Mouse (Mus musculus): ENCODE results near the gene Tshz2. TPM values are rescaled to one million over a fixed set of nuclear protein-coding genes. Genes with fewer than 3 reads are reported as not detected.

The Tshz2 gene
- polyA plus RNA-seq, 1 experiment from 2014 or later: 0.70 TPM

DNA sequence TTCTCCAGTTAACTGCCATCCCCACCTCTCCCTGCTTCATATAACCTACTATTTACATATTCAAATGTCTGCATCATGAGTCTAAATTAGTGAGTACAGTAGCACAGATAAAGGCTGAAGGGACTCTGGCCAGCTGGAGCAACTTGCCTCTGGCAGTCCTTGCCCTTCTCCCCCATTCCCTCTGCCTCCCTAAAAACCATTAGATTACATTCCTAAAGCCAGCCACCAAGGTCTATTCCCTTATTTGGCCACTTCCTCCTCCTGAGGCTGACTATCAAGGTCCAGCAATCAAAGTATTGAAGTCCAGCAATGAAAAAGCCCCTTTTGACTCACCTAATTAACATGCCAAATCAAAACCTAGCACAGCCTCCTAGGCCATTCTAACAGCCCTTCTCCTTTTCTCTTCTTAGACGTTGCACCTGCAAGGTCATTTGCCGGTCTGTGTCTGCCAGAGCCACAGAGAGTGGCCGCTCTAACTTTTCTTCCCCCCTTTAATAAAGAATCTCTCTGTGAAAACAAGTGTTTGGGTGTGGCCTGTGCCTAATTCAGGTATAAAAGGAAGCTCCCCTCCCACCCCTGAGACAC lies 286.4 kb downstream of the Tshz2 start:
- 71% methylated on average over 3 of the region's 3 CpGs for WGBS (ENCODE audit: insufficient replicate concordance)
- Histone ChIP-seq H3K27me3 (no peaks in the 10 kb centered on the region), H3K27ac (replicated peaks) (no peak overlapping the region), H3K4me1 (replicated peaks) (no peaks in the 10 kb centered on the region), H3K9ac (no peak overlapping the region), H3K4me2 (no peak overlapping the region), H3K4me3 (replicated peaks) (no peak overlapping the region), H3K36me3 (replicated peaks) (no peaks in the 10 kb centered on the region), H3K9me3 (replicated peaks) (no peaks in the 10 kb centered on the region)
- ATAC-seq (ENCODE audit: insufficient read depth): no peak

DNA sequence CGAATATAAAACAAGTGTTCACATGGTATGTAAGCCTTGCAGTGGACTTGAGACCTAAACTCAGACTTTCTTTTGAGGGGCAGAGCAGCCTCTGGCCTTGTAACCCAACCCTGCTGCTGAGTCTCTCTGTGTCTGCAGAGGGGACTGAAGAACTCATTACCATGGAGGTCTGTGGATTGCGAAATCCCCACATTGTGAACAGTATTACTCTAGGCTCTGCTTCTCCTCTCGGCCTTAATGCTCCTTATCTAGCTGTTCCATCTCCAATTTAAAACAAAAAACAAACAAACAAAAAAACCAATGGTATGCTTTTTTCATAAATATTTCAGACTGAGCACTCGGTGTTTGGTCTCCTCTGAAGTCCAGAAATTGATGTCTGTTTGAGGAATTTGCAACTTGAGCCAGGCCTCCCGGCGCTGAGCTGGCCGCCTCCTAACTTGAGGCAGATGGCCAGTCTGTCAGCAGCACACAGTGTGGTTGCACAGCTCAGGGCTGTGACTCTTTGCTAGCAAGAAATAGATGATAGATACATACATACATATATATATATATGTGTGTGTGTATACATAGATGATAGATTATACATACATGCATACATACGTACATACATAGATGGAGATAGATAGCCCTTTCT lies 291.5 kb downstream of the Tshz2 start:
- no peaks in the 10 kb centered on the region for H3K27me3 ChIP-seq
- H3K27ac ChIP-seq (replicated peaks): no peak overlapping the region
- no peak for ATAC-seq (ENCODE audit: insufficient read depth)
- 59% methylated on average over 8 of the region's 8 CpGs for WGBS (ENCODE audit: insufficient replicate concordance)
- no peak overlapping the region for H3K4me3 ChIP-seq (replicated peaks)
- no peak overlapping the region for H3K9ac ChIP-seq
- no peak overlapping the region for H3K4me2 ChIP-seq
- H3K9me3 ChIP-seq (replicated peaks): no peaks in the 10 kb centered on the region
- no peaks in the 10 kb centered on the region for H3K36me3 ChIP-seq (replicated peaks)
- H3K4me1 ChIP-seq (replicated peaks): no peaks in the 10 kb centered on the region

DNA sequence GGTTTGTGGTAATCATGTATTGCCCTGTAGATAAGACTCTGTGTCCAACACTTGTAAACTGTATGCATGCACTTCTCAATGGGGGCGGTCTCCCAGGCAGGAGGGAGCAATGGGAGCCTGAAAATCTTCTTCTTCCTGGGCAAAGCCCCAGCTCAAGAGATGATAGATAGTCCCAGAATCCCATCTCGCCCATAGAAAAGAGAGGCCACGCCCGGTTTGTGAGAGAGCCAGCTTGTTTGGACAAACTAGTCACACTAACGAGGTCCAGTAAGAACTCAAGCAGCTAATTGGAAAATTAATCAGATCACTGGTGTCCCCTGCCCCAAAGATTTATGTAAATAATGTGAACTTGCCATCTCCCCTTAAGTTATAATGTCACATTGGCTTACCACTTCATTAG lies 292.7 kb downstream of the Tshz2 start:
- Histone ChIP-seq H3K4me2 (no peak overlapping the region), H3K4me1 (replicated peaks) (no peaks in the 10 kb centered on the region), H3K36me3 (replicated peaks) (no peaks in the 10 kb centered on the region), H3K27ac (replicated peaks) (no peak overlapping the region), H3K4me3 (replicated peaks) (no peak overlapping the region), H3K9ac (no peak overlapping the region), H3K27me3 (no peaks in the 10 kb centered on the region), H3K9me3 (replicated peaks) (no peaks in the 10 kb centered on the region)
- WGBS (ENCODE audit: insufficient replicate concordance): 52% methylated on average over 5 of the region's 5 CpGs
- ATAC-seq (ENCODE audit: insufficient read depth): no peak

DNA sequence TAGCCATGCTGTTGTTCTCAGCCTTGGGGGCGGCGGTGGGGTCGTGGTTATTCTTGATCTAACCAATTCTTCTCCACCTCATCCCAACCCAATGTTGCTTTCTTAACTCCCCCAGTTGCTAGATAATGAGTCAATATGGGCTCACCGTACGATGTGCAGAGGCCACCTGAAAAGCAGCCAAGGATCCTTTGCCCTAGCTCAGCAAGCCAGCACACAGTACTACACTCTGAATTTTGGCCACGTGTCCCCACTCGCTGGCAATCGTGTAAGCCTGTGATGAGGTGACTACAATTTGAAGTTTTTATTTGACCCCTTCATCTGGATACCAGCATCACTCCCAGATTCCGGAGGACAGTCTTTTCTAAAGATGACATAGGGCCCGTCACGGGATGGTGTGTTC lies 293.2 kb downstream of the Tshz2 start:
- no peak overlapping the region for H3K4me2 ChIP-seq
- no peak overlapping the region for H3K27ac ChIP-seq (replicated peaks)
- no peaks in the 10 kb centered on the region for H3K36me3 ChIP-seq (replicated peaks)
- no peaks in the 10 kb centered on the region for H3K9me3 ChIP-seq (replicated peaks)
- no peak for ATAC-seq (ENCODE audit: insufficient read depth)
- H3K9ac ChIP-seq: no peak overlapping the region
- H3K27me3 ChIP-seq: no peaks in the 10 kb centered on the region
- H3K4me3 ChIP-seq (replicated peaks): no peak overlapping the region
- 61% methylated on average over 11 of the region's 11 CpGs for WGBS (ENCODE audit: insufficient replicate concordance)
- no peaks in the 10 kb centered on the region for H3K4me1 ChIP-seq (replicated peaks)

DNA sequence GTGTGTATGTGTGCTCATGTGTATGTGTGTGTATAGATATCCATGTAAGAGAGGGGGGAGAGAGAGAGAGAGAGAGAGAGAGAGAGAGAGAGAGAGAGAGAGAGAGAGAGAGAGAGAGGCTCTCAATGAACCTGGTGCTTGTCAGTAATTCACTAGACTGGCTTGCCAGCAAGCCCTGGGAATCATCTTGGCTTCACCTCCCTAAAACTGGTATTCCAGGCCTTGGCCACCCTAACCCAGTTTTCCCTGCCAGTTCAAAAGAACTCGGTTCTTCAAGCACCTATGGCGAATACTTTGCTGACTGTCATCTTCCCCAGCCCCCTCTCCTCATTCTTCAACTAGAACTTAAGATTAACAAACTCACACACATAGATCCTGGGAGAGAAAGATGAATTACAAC lies 294.6 kb downstream of the Tshz2 start:
- Histone ChIP-seq H3K27ac (replicated peaks) (no peak overlapping the region), H3K4me2 (no peak overlapping the region), H3K9me3 (replicated peaks) (no peaks in the 10 kb centered on the region), H3K9ac (no peak overlapping the region), H3K4me3 (replicated peaks) (no peak overlapping the region), H3K4me1 (replicated peaks) (no peaks in the 10 kb centered on the region), H3K27me3 (no peaks in the 10 kb centered on the region), H3K36me3 (replicated peaks) (no peaks in the 10 kb centered on the region)
- no peak for ATAC-seq (ENCODE audit: insufficient read depth)
- 54% methylated on average over 2 of the region's 2 CpGs for WGBS (ENCODE audit: insufficient replicate concordance)

DNA sequence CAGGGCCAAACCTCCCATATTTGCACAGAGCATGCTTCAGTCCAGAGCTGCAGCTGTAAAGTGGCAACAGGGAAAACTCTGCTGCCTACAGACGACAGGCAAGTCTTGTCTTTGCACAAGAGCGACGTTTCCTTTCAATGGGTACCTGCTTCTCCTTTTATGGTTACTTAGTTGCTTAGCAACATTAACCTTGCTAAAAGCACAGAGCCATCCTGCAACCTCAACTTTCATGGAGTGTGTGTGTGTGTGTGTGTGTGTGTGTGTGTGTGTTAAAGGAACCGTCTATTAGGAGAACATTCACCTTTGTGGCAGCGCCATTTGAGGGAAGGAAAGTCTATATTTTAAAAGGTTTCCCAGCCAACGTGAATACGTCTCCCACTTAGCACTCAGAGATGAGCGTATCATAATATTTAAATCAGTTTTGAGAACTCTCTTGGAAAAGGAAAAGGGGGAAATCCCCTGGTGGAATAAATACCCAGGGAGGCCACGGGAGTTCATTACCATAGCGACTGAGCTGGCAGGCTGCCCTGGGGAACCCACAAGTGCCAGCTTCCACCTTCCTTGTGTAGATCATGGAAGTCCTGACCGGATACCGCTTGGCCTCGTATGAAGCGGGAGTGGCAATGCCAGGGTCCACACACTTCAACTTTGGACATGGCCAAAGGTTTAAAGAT lies 295.8 kb downstream of the Tshz2 start:
- Histone ChIP-seq H3K27me3 (no peaks in the 10 kb centered on the region), H3K36me3 (replicated peaks) (no peaks in the 10 kb centered on the region), H3K4me3 (replicated peaks) (no peak overlapping the region), H3K4me1 (replicated peaks) (no peaks in the 10 kb centered on the region), H3K27ac (replicated peaks) (no peak overlapping the region), H3K4me2 (no peak overlapping the region), H3K9me3 (replicated peaks) (no peaks in the 10 kb centered on the region), H3K9ac (no peak overlapping the region)
- whole genome bisulfite sequencing (ENCODE audit: insufficient replicate concordance): 56% methylated on average over 14 of the region's 14 CpGs
- no peak for ATAC-seq (ENCODE audit: insufficient read depth)

DNA sequence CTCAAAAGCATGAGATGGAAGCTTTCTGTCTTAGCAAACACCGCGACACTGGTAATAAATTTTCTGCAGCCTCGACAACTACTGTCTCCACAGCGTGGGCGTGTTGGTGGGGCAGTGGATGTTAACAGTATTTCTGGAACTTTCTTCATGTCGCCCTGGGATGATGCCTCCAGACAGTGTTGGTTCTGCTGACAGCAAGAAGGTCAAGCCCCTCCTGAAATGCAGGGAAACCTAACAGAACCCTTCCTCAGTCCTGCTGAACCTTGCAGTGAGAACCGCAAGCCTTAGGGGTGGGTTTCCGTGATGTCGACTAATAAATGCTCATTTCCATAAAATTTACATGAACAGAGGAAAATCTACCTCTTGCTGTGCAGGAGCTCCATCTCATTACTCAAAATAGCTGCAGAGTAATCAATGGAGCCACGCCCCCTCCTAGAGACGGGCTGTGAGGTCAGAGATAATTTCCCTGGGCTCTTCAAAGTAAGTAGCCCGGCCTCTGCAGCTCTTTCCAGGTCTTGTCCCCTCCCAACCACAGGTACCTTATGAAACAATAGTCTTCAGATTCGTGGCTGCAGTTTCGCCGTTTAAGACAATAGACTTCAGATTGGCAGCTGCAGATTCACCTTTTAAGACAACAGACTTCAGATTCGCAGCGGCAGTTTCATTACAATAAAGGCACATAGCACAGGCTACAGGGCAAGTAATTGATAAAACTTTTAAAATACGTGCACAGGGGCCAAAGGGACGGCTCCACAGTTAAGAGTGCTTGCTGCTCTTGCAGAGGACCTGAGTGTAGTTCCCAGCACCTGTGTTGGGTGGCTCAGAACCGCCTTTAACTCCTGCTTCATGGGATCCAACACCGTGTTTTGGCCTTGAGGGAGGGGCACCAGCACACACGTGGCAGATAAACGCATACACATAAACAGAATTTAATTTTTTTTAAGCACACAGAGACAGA lies 297.0 kb downstream of the Tshz2 start:
- Histone ChIP-seq H3K4me1 (replicated peaks) (no peaks in the 10 kb centered on the region), H3K27me3 (no peaks in the 10 kb centered on the region), H3K9ac (no peak overlapping the region), H3K27ac (replicated peaks) (no peak overlapping the region), H3K4me2 (peak overlapping the region; percentile 46), H3K36me3 (replicated peaks) (no peaks in the 10 kb centered on the region), H3K9me3 (replicated peaks) (no peaks in the 10 kb centered on the region), H3K4me3 (replicated peaks) (peak overlapping the region; percentile 21; the same call in 1 of the 2 replicates)
- WGBS (ENCODE audit: insufficient replicate concordance): 41% methylated on average over 23 of the region's 23 CpGs
- ATAC-seq (ENCODE audit: insufficient read depth): no peak

DNA sequence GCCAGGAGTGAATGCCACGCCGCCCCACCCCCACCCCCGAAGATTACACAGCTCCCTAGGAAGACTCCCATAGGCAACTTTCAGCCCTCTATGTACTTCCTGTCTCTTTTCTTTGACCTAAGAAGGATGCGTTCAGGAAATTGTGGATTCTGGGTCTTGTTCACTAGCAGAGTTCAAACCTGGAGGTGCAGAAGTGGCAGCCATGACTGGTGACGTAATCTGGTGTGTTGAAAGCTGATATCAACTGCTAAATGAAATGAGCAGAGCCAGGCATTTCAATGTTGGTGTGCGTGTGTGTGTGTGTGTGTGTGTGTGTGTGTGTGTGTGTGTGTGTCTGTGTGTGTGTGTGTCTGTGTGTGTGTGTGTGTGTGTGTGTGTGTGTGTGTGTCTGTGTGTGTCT lies 302.8 kb downstream of the Tshz2 start:
- H3K27me3 ChIP-seq: no peaks in the 10 kb centered on the region
- H3K9me3 ChIP-seq (replicated peaks): no peaks in the 10 kb centered on the region
- H3K4me3 ChIP-seq (replicated peaks): no peak overlapping the region
- H3K27ac ChIP-seq (replicated peaks): no peak overlapping the region
- WGBS (ENCODE audit: insufficient replicate concordance): 49% methylated on average over 6 of the region's 6 CpGs
- H3K4me1 ChIP-seq (replicated peaks): no peaks in the 10 kb centered on the region
- no peak overlapping the region for H3K4me2 ChIP-seq
- no peak for ATAC-seq (ENCODE audit: insufficient read depth)
- no peaks in the 10 kb centered on the region for H3K36me3 ChIP-seq (replicated peaks)
- H3K9ac ChIP-seq: no peak overlapping the region

DNA sequence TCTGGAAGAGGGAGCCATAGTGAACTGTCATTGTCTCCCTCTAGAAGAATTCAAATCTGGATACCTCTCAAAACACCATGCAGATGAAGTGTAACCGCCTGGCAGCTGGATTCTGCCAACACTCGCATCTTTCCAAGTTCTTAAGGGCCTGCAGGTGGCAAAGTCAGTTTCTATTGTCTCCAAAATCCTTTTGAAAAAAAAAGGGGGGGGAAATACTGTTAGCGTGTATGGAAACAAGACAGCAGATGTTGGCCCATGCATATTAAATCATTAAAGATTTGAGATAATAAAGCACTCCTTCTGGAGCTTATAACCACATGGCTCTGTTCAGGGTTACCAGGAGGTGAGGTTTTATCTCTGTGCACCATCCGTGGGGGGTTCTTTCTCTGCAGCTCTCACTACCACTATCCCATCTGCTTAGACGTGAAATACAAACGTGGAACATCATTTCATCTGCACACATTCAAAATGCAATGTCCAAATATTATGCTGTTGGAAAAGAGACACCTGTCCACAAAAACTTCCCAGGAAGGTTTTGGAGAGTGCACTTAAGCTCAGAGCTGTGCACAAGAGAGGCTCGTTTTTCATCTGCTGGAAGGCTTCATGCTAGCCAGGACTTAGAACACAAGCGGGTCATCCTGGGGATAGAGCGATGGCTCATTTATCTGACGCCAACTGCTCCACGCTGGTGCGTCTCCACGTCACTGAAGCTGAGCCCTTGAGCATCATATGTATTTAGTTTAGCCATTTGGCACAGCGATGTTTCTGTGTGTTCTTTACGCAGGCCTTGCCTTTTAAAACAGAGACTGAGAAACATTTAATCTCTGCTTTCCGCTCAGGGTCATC lies 307.7 kb downstream of the Tshz2 start:
- no peaks in the 10 kb centered on the region for H3K4me1 ChIP-seq (replicated peaks)
- ATAC-seq (ENCODE audit: insufficient read depth): no peak
- no peak overlapping the region for H3K27ac ChIP-seq (replicated peaks)
- WGBS (ENCODE audit: insufficient replicate concordance): 65% methylated on average over 16 of the region's 16 CpGs
- no peak overlapping the region for H3K4me3 ChIP-seq (replicated peaks)
- no peaks in the 10 kb centered on the region for H3K36me3 ChIP-seq (replicated peaks)
- no peaks in the 10 kb centered on the region for H3K27me3 ChIP-seq
- H3K4me2 ChIP-seq: no peak overlapping the region
- no peak overlapping the region for H3K9ac ChIP-seq
- H3K9me3 ChIP-seq (replicated peaks): no peaks in the 10 kb centered on the region

DNA sequence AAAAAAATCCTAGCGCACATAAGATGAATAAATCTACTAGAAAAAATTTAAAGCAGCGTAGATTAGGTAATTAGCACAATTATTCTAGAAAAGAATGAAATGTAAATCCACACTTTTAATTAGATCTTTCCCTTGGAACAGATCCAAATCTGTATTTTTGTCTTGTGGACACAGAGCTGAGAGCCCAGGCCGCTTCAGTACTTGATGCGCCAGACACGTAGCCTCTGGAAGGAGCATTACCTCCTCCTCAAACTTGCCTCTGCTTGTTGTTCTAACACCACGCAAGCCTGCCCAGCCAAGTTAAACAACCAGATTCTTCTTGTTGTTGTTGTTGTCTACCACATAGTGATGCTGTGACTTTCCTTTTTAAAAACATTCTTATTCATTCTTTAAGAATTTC lies 310.9 kb downstream of the Tshz2 start:
- Histone ChIP-seq H3K9me3 (replicated peaks) (no peaks in the 10 kb centered on the region), H3K36me3 (replicated peaks) (no peaks in the 10 kb centered on the region), H3K27me3 (no peaks in the 10 kb centered on the region), H3K4me1 (replicated peaks) (no peaks in the 10 kb centered on the region), H3K4me3 (replicated peaks) (no peak overlapping the region), H3K9ac (no peak overlapping the region), H3K27ac (replicated peaks) (no peak overlapping the region), H3K4me2 (no peak overlapping the region)
- ATAC-seq (ENCODE audit: insufficient read depth): no peak
- 80% methylated on average over 6 of the region's 6 CpGs for WGBS (ENCODE audit: insufficient replicate concordance)
